Mouse (Mus musculus): ENCODE data around the gene Sf3b3. TPM values are rescaled to one million over a fixed set of nuclear protein-coding genes. Genes with fewer than 3 reads are reported as not detected.

Gene Sf3b3
- polyA plus RNA-seq, 1 experiment, result 91.8 TPM

DNA sequence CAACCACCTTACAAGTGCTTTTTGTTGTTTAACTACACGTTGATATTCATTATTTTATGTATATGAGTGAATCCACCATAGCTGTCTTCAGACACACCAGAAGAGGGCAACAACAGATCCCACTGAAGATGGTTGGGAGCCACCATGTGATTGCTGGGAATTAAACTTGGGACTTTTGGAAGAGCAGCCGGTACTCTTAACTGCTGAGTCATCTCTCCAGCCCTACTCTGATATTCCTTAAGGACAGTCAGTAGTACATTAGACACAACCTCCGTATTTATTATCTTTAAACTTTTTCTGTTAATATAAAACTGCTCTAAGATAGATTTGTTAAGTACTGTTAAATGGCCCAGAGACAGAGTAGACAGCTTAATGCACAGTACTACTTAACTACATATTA lies 14.6 kb downstream of the Sf3b3 start:
- Histone ChIP-seq H3K4me3 (ENCODE audit: insufficient read depth, poor library complexity, severe bottlenecking) (no peak overlapping the region), H3K79me3 (ENCODE audit: low read depth) (peaks cover 79% of the 10 kb centered on the region), H3ac (ENCODE audit: control insufficient read depth, insufficient read length, low read depth) (no peak overlapping the region), H3K27me3 (ENCODE audit: control insufficient read depth, insufficient read depth, insufficient read length) (no peaks in the 10 kb centered on the region), H3K79me2 (ENCODE audit: control insufficient read depth, insufficient read depth) (peaks cover 100% of the 10 kb centered on the region), H3K36me3 (ENCODE audit: control insufficient read depth, insufficient read depth) (peaks cover 99% of the 10 kb centered on the region)
- TF ChIP-seq USF1 (IDR thresholded peaks at IDR 0.05; ENCODE audit: low read depth), result no peak

DNA sequence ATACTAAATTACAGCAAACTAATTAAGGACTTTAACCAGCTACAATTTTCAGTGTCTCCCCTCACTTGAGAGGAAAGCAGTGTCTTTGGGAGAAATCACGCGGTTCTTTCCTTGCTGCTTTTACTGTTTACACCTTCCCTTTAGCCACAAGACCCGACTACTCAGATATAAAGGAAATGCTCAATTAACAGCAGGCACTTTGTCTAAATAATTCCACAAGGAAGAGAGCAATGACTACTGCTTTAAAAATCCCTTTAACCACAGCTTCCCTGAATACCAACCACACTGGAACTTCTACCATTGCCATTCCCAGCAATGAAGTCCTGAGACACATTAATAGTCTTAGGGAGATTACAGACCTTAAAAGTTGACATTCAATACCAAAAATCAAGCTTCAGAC lies 18.1 kb downstream of the Sf3b3 start:
- no peaks in the 10 kb centered on the region for H3K27me3 ChIP-seq (ENCODE audit: control insufficient read depth, insufficient read depth, insufficient read length)
- TF ChIP-seq MAX (IDR thresholded peaks at IDR 0.05) (no peak), CTCF (IDR thresholded peaks at IDR 0.05; ENCODE audit: control insufficient read depth, insufficient read depth, insufficient read length) (no peak), MYOD1 (IDR thresholded peaks at IDR 0.05; ENCODE audit: control insufficient read depth, insufficient read length, low read depth) (no peak), FOSL1 (IDR thresholded peaks at IDR 0.05; ENCODE audit: insufficient read depth, low read length, poor library complexity, severe bottlenecking) (no peak), USF1 (IDR thresholded peaks at IDR 0.05; ENCODE audit: low read depth) (no peak), CEBPB (IDR thresholded peaks at IDR 0.05; ENCODE audit: low read depth) (no peak), MYOG (IDR thresholded peaks at IDR 0.05; ENCODE audit: control insufficient read depth, extremely low read depth, insufficient read length) (no peak)
- no peak overlapping the region for H3K4me3 ChIP-seq (ENCODE audit: insufficient read depth, poor library complexity, severe bottlenecking)
- H3K36me3 ChIP-seq (ENCODE audit: control insufficient read depth, insufficient read depth), result peaks cover 98% of the 10 kb centered on the region
- no peak overlapping the region for H3ac ChIP-seq (ENCODE audit: control insufficient read depth, insufficient read length, low read depth)
- H3K79me2 ChIP-seq (ENCODE audit: control insufficient read depth, insufficient read depth), result peaks cover 100% of the 10 kb centered on the region
- peaks cover 77% of the 10 kb centered on the region for H3K79me3 ChIP-seq (ENCODE audit: low read depth)

DNA sequence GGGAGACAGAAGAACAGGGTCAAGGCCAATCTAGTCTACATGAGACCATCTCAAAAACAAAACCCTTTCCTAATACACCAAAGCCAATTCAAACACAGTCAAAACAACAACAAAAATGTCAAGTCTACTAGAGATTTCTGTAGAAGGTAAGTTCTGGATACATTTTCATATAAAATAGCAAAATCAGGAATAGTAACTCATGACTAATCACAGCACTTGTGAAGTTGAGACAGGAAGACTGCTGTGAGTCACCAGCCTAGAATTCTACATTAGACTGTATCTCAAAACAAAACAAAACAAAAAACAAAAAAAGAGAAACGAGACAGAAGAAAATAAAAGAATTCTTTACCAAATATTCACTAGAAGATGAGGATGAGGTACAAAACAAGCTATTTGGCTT lies 21.7 kb downstream of the Sf3b3 start:
- Histone ChIP-seq H3K79me2 (ENCODE audit: control insufficient read depth, insufficient read depth) (peaks cover 100% of the 10 kb centered on the region), H3ac (ENCODE audit: control insufficient read depth, insufficient read length, low read depth) (no peak overlapping the region), H3K36me3 (ENCODE audit: control insufficient read depth, insufficient read depth) (peaks cover 98% of the 10 kb centered on the region), H3K79me3 (ENCODE audit: low read depth) (peaks cover 67% of the 10 kb centered on the region), H3K27me3 (ENCODE audit: control insufficient read depth, insufficient read depth, insufficient read length) (no peaks in the 10 kb centered on the region), H3K4me3 (ENCODE audit: insufficient read depth, poor library complexity, severe bottlenecking) (no peak overlapping the region)
- no peak for TF ChIP-seq MAX (IDR thresholded peaks at IDR 0.05)

DNA sequence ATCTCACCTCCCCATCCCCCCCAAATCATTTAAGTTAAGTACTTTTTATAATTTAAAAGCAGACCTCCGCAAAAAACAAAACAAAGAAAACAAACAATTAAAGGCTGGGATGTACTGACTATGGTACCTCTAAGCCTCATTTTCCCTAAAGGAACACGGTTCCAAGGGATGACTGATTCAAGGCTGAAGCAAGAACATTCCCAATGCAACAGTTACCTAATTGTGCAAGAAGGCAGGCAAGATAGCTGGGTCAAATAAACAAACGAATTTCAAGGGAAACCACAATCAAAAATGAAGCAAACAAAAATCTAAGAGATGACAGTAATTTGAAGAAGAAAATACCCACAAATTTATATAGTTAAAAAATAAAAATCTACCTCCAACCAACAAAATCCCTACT lies 24.6 kb downstream of the Sf3b3 start:
- H3K27me3 ChIP-seq (ENCODE audit: control insufficient read depth, insufficient read depth, insufficient read length), result no peaks in the 10 kb centered on the region
- no peak overlapping the region for H3ac ChIP-seq (ENCODE audit: control insufficient read depth, insufficient read length, low read depth)
- H3K79me2 ChIP-seq (ENCODE audit: control insufficient read depth, insufficient read depth), result peaks cover 100% of the 10 kb centered on the region
- TF ChIP-seq MYOD1 (IDR thresholded peaks at IDR 0.05; ENCODE audit: control insufficient read depth, insufficient read length, low read depth) (no peak), MAX (IDR thresholded peaks at IDR 0.05) (no peak), CEBPB (IDR thresholded peaks at IDR 0.05; ENCODE audit: low read depth) (no peak), CTCF (IDR thresholded peaks at IDR 0.05; ENCODE audit: control insufficient read depth, insufficient read depth, insufficient read length) (no peak)
- H3K36me3 ChIP-seq (ENCODE audit: control insufficient read depth, insufficient read depth), result peaks cover 99% of the 10 kb centered on the region
- peaks cover 65% of the 10 kb centered on the region for H3K79me3 ChIP-seq (ENCODE audit: low read depth)
- no peak overlapping the region for H3K4me3 ChIP-seq (ENCODE audit: insufficient read depth, poor library complexity, severe bottlenecking)

DNA sequence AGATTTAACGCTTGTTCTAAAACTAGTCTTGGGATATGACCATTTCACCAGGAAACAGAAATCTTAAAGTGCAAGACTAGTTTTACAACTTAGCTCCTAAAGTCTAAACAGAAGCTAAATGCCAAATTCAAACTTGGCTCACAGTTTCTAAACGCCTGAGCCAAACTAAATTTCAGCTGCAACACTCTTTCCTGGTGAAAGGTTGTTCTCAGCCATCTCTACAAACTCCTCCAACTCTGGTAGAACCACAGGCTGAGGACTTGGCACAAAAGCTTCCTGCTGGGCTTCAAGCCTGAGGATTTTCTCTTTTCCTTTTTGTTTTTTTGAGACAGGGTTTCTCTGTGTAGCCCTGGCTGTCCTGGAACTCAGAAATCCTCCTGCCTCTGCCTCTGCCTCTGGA lies 26.3 kb downstream of the Sf3b3 start:
- peaks cover 55% of the 10 kb centered on the region for H3K79me3 ChIP-seq (ENCODE audit: low read depth)
- H3K79me2 ChIP-seq (ENCODE audit: control insufficient read depth, insufficient read depth), result peaks cover 94% of the 10 kb centered on the region
- no peak overlapping the region for H3ac ChIP-seq (ENCODE audit: control insufficient read depth, insufficient read length, low read depth)
- H3K36me3 ChIP-seq (ENCODE audit: control insufficient read depth, insufficient read depth), result peaks cover 99% of the 10 kb centered on the region
- no peak overlapping the region for H3K4me3 ChIP-seq (ENCODE audit: insufficient read depth, poor library complexity, severe bottlenecking)
- no peaks in the 10 kb centered on the region for H3K27me3 ChIP-seq (ENCODE audit: control insufficient read depth, insufficient read depth, insufficient read length)
- TF ChIP-seq CTCF (IDR thresholded peaks at IDR 0.05; ENCODE audit: control insufficient read depth, insufficient read depth, insufficient read length), result no peak

DNA sequence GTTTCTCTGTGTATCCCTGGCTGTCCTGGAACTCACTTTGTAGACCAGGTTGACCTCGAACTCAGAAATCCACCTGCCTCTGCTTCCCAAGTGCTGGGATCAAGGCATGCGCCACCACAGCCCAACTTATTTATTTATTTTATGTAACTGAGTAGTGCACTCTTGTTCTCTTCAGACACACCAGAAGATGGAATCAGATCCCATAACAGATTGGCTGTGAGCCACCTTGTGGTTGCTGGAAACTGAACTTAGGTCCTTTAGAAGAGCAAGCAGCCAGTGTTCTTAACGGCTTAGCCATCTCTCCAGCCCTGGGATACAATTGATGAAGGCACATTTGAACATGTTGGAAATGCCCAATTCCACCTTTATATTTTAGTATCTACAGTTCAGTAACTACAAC lies 28.0 kb downstream of the Sf3b3 start:
- no peak overlapping the region for H3K4me3 ChIP-seq (ENCODE audit: insufficient read depth, poor library complexity, severe bottlenecking)
- no peak overlapping the region for H3ac ChIP-seq (ENCODE audit: control insufficient read depth, insufficient read length, low read depth)
- H3K79me3 ChIP-seq (ENCODE audit: low read depth), result peaks cover 43% of the 10 kb centered on the region
- peaks cover 100% of the 10 kb centered on the region for H3K36me3 ChIP-seq (ENCODE audit: control insufficient read depth, insufficient read depth)
- H3K27me3 ChIP-seq (ENCODE audit: control insufficient read depth, insufficient read depth, insufficient read length), result no peaks in the 10 kb centered on the region
- no peak for TF ChIP-seq CEBPB (IDR thresholded peaks at IDR 0.05; ENCODE audit: low read depth)
- no peak for TF ChIP-seq MYOG (IDR thresholded peaks at IDR 0.05; ENCODE audit: control insufficient read depth, extremely low read depth, insufficient read length)
- no peak for TF ChIP-seq MYOD1 (IDR thresholded peaks at IDR 0.05; ENCODE audit: control insufficient read depth, insufficient read length, low read depth)
- no peak for TF ChIP-seq CTCF (IDR thresholded peaks at IDR 0.05; ENCODE audit: control insufficient read depth, insufficient read depth, insufficient read length)
- TF ChIP-seq MAX (IDR thresholded peaks at IDR 0.05), result no peak
- TF ChIP-seq USF1 (IDR thresholded peaks at IDR 0.05; ENCODE audit: low read depth), result no peak
- TF ChIP-seq FOSL1 (IDR thresholded peaks at IDR 0.05; ENCODE audit: insufficient read depth, low read length, poor library complexity, severe bottlenecking), result no peak
- peaks cover 92% of the 10 kb centered on the region for H3K79me2 ChIP-seq (ENCODE audit: control insufficient read depth, insufficient read depth)

DNA sequence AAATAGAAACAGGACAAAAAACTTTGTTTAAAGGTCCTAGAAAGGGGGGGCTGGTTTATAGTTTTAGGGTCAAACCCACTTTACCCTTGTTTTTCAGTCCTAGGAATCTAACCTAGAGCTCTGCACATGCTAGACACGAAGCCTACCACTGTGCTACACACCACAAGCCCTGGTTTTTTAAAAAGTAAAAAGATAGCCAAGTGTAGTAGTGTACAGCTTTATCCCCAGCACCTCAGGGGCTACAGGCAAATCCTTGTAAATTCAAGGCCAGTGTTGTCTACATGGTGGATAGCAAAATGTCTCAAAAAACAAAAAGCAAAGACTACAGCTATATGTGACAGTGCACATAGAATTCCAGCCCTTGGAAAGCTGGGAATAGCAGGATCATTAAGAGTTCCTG lies 29.6 kb downstream of the Sf3b3 start:
- H3K36me3 ChIP-seq (ENCODE audit: control insufficient read depth, insufficient read depth), result peaks cover 100% of the 10 kb centered on the region
- peaks cover 33% of the 10 kb centered on the region for H3K79me3 ChIP-seq (ENCODE audit: low read depth)
- no peak overlapping the region for H3ac ChIP-seq (ENCODE audit: control insufficient read depth, insufficient read length, low read depth)
- H3K4me3 ChIP-seq (ENCODE audit: insufficient read depth, poor library complexity, severe bottlenecking), result no peak overlapping the region
- no peaks in the 10 kb centered on the region for H3K27me3 ChIP-seq (ENCODE audit: control insufficient read depth, insufficient read depth, insufficient read length)
- TF ChIP-seq MYOG (IDR thresholded peaks at IDR 0.05; ENCODE audit: control insufficient read depth, extremely low read depth, insufficient read length), result no peak
- TF ChIP-seq CTCF (IDR thresholded peaks at IDR 0.05; ENCODE audit: control insufficient read depth, insufficient read depth, insufficient read length), result no peak
- no peak for TF ChIP-seq CEBPB (IDR thresholded peaks at IDR 0.05; ENCODE audit: low read depth)
- TF ChIP-seq MAX (IDR thresholded peaks at IDR 0.05), result no peak
- no peak for TF ChIP-seq FOSL1 (IDR thresholded peaks at IDR 0.05; ENCODE audit: insufficient read depth, low read length, poor library complexity, severe bottlenecking)
- TF ChIP-seq USF1 (IDR thresholded peaks at IDR 0.05; ENCODE audit: low read depth), result no peak
- TF ChIP-seq MYOD1 (IDR thresholded peaks at IDR 0.05; ENCODE audit: control insufficient read depth, insufficient read length, low read depth), result no peak
- H3K79me2 ChIP-seq (ENCODE audit: control insufficient read depth, insufficient read depth), result peaks cover 84% of the 10 kb centered on the region
